Mouse (Mus musculus) C2C12 (cell line): ENCODE data around the gene Plxnd1. TPM values are rescaled to one million over a fixed set of nuclear protein-coding genes. Genes with fewer than 3 reads are reported as not detected.

Experiments
- H3K27me3 ChIP-seq: one replicate; pipeline ENCODE4 v1.6.1; 2011; ENCODE audit not compliant: control insufficient read depth, insufficient read depth, insufficient read length
- H3K36me3 ChIP-seq: one replicate; pipeline ENCODE4 v1.6.1; 2011; ENCODE audit not compliant: control insufficient read depth, insufficient read depth
- H3K4me3 ChIP-seq: one replicate; pipeline ENCODE4 v1.5.1; 2011; ENCODE audit warnings: mild to moderate bottlenecking, control low read depth; ENCODE audit not compliant: poor library complexity, insufficient read depth, severe bottlenecking
- H3K79me2 ChIP-seq: one replicate; pipeline ENCODE4 v1.6.1; 2011; ENCODE audit not compliant: control insufficient read depth, insufficient read depth
- H3K79me3 ChIP-seq: one replicate; pipeline ENCODE4 v1.6.1; 2011; ENCODE audit warnings: low read depth, control low read depth
- H3ac ChIP-seq: one replicate; pipeline ENCODE3; 2011; ENCODE audit warnings: low read depth; ENCODE audit not compliant: control insufficient read depth, insufficient read length
- CEBPB ChIP-seq: IDR thresholded peaks from one replicate; pipeline ENCODE4 v1.6.1; 2011; ENCODE audit warnings: low read depth, mild to moderate bottlenecking, control low read depth, moderate library complexity
- CTCF ChIP-seq: IDR thresholded peaks from one replicate; pipeline ENCODE4 v1.5.1; 2011; ENCODE audit not compliant: control insufficient read depth, insufficient read depth, insufficient read length
- FOSL1 ChIP-seq: IDR thresholded peaks from one replicate; pipeline ENCODE4 v1.8.0; 2011; ENCODE audit warnings: mild to moderate bottlenecking, low read length; ENCODE audit not compliant: poor library complexity, insufficient read depth, severe bottlenecking
- MAX ChIP-seq: IDR thresholded peaks from one replicate; pipeline ENCODE4 v1.6.1; 2011; ENCODE audit warnings: mild to moderate bottlenecking, control low read depth
- MYOD1 ChIP-seq: IDR thresholded peaks from one replicate; pipeline ENCODE4 v1.6.1; 2011; ENCODE audit warnings: low read depth; ENCODE audit not compliant: control insufficient read depth, insufficient read length
- MYOG ChIP-seq: IDR thresholded peaks from one replicate; pipeline ENCODE4 v1.6.1; 2011; ENCODE audit not compliant: control insufficient read depth, insufficient read length; ENCODE audit errors: extremely low read depth
- USF1 ChIP-seq: IDR thresholded peaks from one replicate; pipeline ENCODE4 v1.6.1; 2011; ENCODE audit warnings: low read depth, mild to moderate bottlenecking, control low read depth, moderate library complexity
- polyA plus RNA-seq: library from polyadenylated mRNA; unstranded; fragments of >200 nt; fragmentation: generic; extraction: Trizol; gene quantifications from one replicate; pipeline ENCODE4 v1.2.1, GENCODE M21; 2012; ENCODE audit warnings: missing spikeins

Plxnd1 gene
- polyA plus RNA-seq, 1 experiment = 14.8 TPM

GRCm38 (mm10) chr6:115945633-115946032 lies 49.2 kb downstream of the Plxnd1 start:
- Histone ChIP-seq H3K27me3 (no peaks in the 10 kb centered on the region), H3K79me3 (no peaks in the 10 kb centered on the region), H3ac (no peak overlapping the region), H3K4me3 (no peak overlapping the region), H3K36me3 (no peaks in the 10 kb centered on the region), H3K79me2 (no peaks in the 10 kb centered on the region)
- TF ChIP-seq MYOG (no peak), FOSL1 (no peak), MAX (no peak), CTCF (no peak), USF1 (no peak), CEBPB (no peak), MYOD1 (no peak)

- TF ChIP-seq MYOD1 (no peak), MYOG (no peak), CTCF (no peak), CEBPB (no peak), MAX (no peak), USF1 (no peak), FOSL1 (no peak)
- Histone ChIP-seq H3K27me3 (no peaks in the 10 kb centered on the region), H3K4me3 (no peak within 1 kb of the TSS), H3K79me2 (no peaks in the 10 kb centered on the region), H3ac (no peak within 1 kb of the TSS), H3K79me3 (no peaks in the 10 kb centered on the region), H3K36me3 (no peaks in the 10 kb centered on the region)
These were observed 50.2 kb downstream of the Plxnd1 start, which contains the start of gene H1foo for GRCm38 (mm10) chr6:115944638-115945037. TSS of gene H1foo (plus strand) at chr6:115944938.

- Histone ChIP-seq H3K27me3 (no peaks in the 10 kb centered on the region), H3K79me3 (no peaks in the 10 kb centered on the region), H3K4me3 (no peak overlapping the region), H3K36me3 (no peaks in the 10 kb centered on the region), H3ac (no peak overlapping the region), H3K79me2 (no peaks in the 10 kb centered on the region)
- TF ChIP-seq CTCF (no peak), USF1 (no peak), MYOD1 (no peak), MYOG (no peak), CEBPB (no peak), MAX (no peak), FOSL1 (no peak)
These were observed 51.0 kb downstream of the Plxnd1 start for GRCm38 (mm10) chr6:115943498-115944427.

- Histone ChIP-seq H3K79me2 (no peaks in the 10 kb centered on the region), H3K4me3 (no peak overlapping the region), H3ac (no peak overlapping the region), H3K79me3 (no peaks in the 10 kb centered on the region), H3K36me3 (no peaks in the 10 kb centered on the region), H3K27me3 (no peaks in the 10 kb centered on the region)
- TF ChIP-seq CEBPB (no peak), USF1 (no peak), CTCF (no peak), FOSL1 (no peak), MAX (no peak), MYOD1 (no peak), MYOG (no peak)
These were observed 53.7 kb downstream of the Plxnd1 start for GRCm38 (mm10) chr6:115941128-115941527.

- no peaks in the 10 kb centered on the region for H3K79me3 ChIP-seq
These were observed 54.2 kb downstream of the Plxnd1 start for GRCm38 (mm10) chr6:115940603-115941002.

More at GRCm38 (mm10) chr6:115940603-115941002, 54.2 kb downstream of the Plxnd1 start:
- Histone ChIP-seq H3ac (no peak overlapping the region), H3K79me2 (no peaks in the 10 kb centered on the region), H3K36me3 (no peaks in the 10 kb centered on the region), H3K4me3 (no peak overlapping the region), H3K27me3 (no peaks in the 10 kb centered on the region)
- no peak for TF ChIP-seq MYOD1
- no peak for TF ChIP-seq CEBPB
- no peak for TF ChIP-seq MAX
- TF ChIP-seq CTCF = no peak
- no peak for TF ChIP-seq MYOG
- TF ChIP-seq USF1 = no peak
- no peak for TF ChIP-seq FOSL1
